Comparison of ENCODE assay signal across 29 mouse cellular contexts in the genomic region with DNA sequence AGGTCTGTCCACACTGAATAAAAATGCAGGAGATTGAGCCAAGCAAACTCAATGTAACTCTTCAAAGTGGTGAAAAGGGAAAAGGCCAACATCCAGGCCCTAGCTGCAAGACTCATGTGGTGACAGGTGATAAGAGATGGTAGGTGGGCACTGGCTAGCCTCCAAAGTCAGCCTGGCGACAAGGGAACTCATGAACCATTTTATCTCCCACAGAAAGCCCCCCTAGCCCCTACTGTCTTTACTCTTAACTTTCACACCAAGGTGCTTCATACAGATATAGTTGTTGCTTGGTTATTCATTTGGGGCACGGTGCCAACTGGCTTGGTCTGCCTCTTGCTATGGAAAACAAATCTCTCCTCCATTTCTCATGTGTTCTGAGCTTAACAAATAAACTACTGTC.
DNase-seq lines count a peak whose midpoint lies in the region; ATAC-seq and TF ChIP-seq lines count a peak whose summit lies in the region.
"Had no signal": no experiment of that assay in that cellular context is flagged by ENCODE, and none has a peak within 500 bp of the region (broad histone marks: within the 10 kb centered on the region; RNA-seq: fewer than 3 reads in every experiment).

No protein-coding gene starts in this region.

- no peak for TF ChIP-seq POLR2A in heart, adult 2 months (IDR thresholded peaks at IDR 0.05; ENCODE audit: insufficient read depth, low read depth, low read length)

- no peaks in the 10 kb centered on the region for H3K79me2 ChIP-seq in heart, adult 2 months (replicated peaks; ENCODE audit: control insufficient read depth, insufficient read depth, low read length)

- TF ChIP-seq EP300 in heart, adult 2 months (IDR thresholded peaks at IDR 0.05; ENCODE audit: insufficient read depth, low read depth, low read length) = no peak
- 0 out of 2 replicates have a peak, but pooled peaks have one; percentile 38 for TF ChIP-seq EP300 in heart, postnatal 0 days (IDR thresholded peaks at IDR 0.05; ENCODE audit: low read depth)

- TF ChIP-seq CTCF in heart, adult 2 months (IDR thresholded peaks at IDR 0.05) = no peak
- no peak for TF ChIP-seq CTCF in heart, postnatal 0 days (IDR thresholded peaks at IDR 0.05; ENCODE audit: low read depth)

- no peak overlapping the region for H3K9ac ChIP-seq in heart, embryonic 12.5 days
- H3K9ac ChIP-seq in heart, adult 2 months (ENCODE audit: low read depth, low read length) = no peak overlapping the region
- no peak overlapping the region for H3K9ac ChIP-seq in heart, postnatal 0 days (replicated peaks; ENCODE audit: low read depth, low read length)
- H3K9ac ChIP-seq: forebrain, embryonic 13.5 days; limb, embryonic 13.5 days; liver, embryonic 12.5 days; midbrain, embryonic 12.5 days; neural tube, embryonic 13.5 days had no signal

- H3K27me3 ChIP-seq in heart, embryonic 12.5 days (replicated peaks) = 0 out of 2 replicates have a peak, but pooled peaks cover 3% of the 10 kb centered on the region
- no peaks in the 10 kb centered on the region for H3K27me3 ChIP-seq in heart, adult 2 months (ENCODE audit: control insufficient read depth, insufficient read depth, low read length)
- H3K27me3 ChIP-seq in heart, postnatal 0 days (ENCODE audit: control insufficient read depth, insufficient read depth, low read length) = no peaks in the 10 kb centered on the region
- H3K27me3 ChIP-seq: forebrain, embryonic 13.5 days; limb, embryonic 13.5 days; liver, embryonic 12.5 days; midbrain, embryonic 12.5 days; neural tube, embryonic 13.5 days; Patski had no signal

- intact Hi-C loops in heart, adult 2 months (cut with DNase I) = no loop called here
- intact Hi-C loops in heart, postnatal 25 days (cut with DNase I) = no loop called here

- H3K4me1 ChIP-seq in heart, embryonic 12.5 days (replicated peaks) = peaks cover 25% of the 10 kb centered on the region
- no peaks in the 10 kb centered on the region for H3K4me1 ChIP-seq in heart, adult 2 months (ENCODE audit: control insufficient read depth, insufficient read depth, low read length)
- H3K4me1 ChIP-seq in heart, postnatal 0 days (ENCODE audit: control insufficient read depth, insufficient read depth) = peaks cover 5% of the 10 kb centered on the region; the same call in 1 of the 2 replicates
- H3K4me1 ChIP-seq: forebrain, embryonic 13.5 days; hindbrain, embryonic 10.5 days; limb, embryonic 13.5 days; liver, embryonic 12.5 days; midbrain, embryonic 12.5 days; neural tube, embryonic 13.5 days had no signal

- H3K27ac ChIP-seq in heart, embryonic 12.5 days (ENCODE audit: poor library complexity, severe bottlenecking) = peak overlapping the region; percentile 50; the same call in 1 of the 2 replicates
- H3K27ac ChIP-seq in heart, adult 2 months = no peak overlapping the region
- no peak overlapping the region; the same call in 1 of the 2 replicates for H3K27ac ChIP-seq in heart, postnatal 0 days (ENCODE audit: low read depth)
- H3K27ac ChIP-seq: forebrain, embryonic 13.5 days; hindbrain, embryonic 10.5 days; kidney, postnatal 0 days; limb, embryonic 13.5 days; liver, embryonic 12.5 days; macrophage; midbrain, embryonic 12.5 days; neural tube, embryonic 13.5 days had no signal

- no peak for DNase-seq in heart, adult 2 months
- DNase-seq in heart, postnatal 0 days (ENCODE audit: low spot score) = peak; percentile 14
- no peak for DNase-seq in heart, postnatal 25 days (ENCODE audit: low spot score)
- DNase-seq in spleen, adult 12 weeks (ENCODE audit: low spot score) = peak; percentile 26
- DNase-seq in spleen, adult 18-20 months = no peak
- DNase-seq in yolk sac, embryonic 10.5 days (ENCODE audit: low spot score) = no peak
- DNase-seq: adrenal gland, postnatal 14 days; cerebellum, adult 11 months; cerebellum, adult 9-11 months; gastrocnemius, postnatal 10 days; kidney, adult 2 months; kidney, postnatal 4 days; lung, adult 18-20 months; right cerebral cortex, postnatal 4 days; thymus, postnatal 14 days had no signal

- 0 out of 2 replicates have a peak, but pooled peaks have one; percentile 57 for ATAC-seq in heart, embryonic 12.5 days (ENCODE audit: insufficient number of reproducible peaks, low FRiP score)
- ATAC-seq in heart, postnatal 0 days (ENCODE audit: insufficient read depth, low read depth) = peak; percentile 47; the same call in 1 of the 2 replicates
- peak; percentile 94 for ATAC-seq in megakaryocyte progenitor cell, adult 5-6 weeks (replicated peaks; ENCODE audit: poor library complexity)
- ATAC-seq: forebrain, embryonic 13.5 days; hindbrain, embryonic 16.5 days; liver, embryonic 12.5 days; lung, postnatal 0 days; Patski had no signal

- H3K4me3 ChIP-seq in heart, embryonic 12.5 days = no peak overlapping the region
- no peak overlapping the region for H3K4me3 ChIP-seq in heart, adult 2 months
- H3K4me3 ChIP-seq in heart, postnatal 0 days (ENCODE audit: low read depth, low read length) = no peak overlapping the region
- H3K4me3 ChIP-seq: forebrain, embryonic 13.5 days; hindbrain, embryonic 10.5 days; limb, embryonic 13.5 days; liver, embryonic 12.5 days; midbrain, embryonic 12.5 days; neural tube, embryonic 13.5 days had no signal

- no peaks in the 10 kb centered on the region for H3K9me3 ChIP-seq in heart, embryonic 12.5 days (replicated peaks)
- H3K9me3 ChIP-seq in heart, postnatal 0 days (replicated peaks; ENCODE audit: control insufficient read depth, low read length) = no peaks in the 10 kb centered on the region
- H3K9me3 ChIP-seq: forebrain, embryonic 13.5 days; G1E; hindbrain, embryonic 10.5 days; limb, embryonic 13.5 days; liver, embryonic 12.5 days; midbrain, embryonic 12.5 days; neural tube, embryonic 13.5 days had no signal

- no peaks in the 10 kb centered on the region for H3K36me3 ChIP-seq in heart, embryonic 12.5 days
- no peaks in the 10 kb centered on the region for H3K36me3 ChIP-seq in heart, adult 2 months (ENCODE audit: control insufficient read depth, insufficient read depth, low read length)
- H3K36me3 ChIP-seq in heart, postnatal 0 days (replicated peaks; ENCODE audit: control insufficient read depth, insufficient read depth, low read length) = no peaks in the 10 kb centered on the region
- H3K36me3 ChIP-seq: G1E; hindbrain, embryonic 10.5 days; limb, embryonic 13.5 days; liver, embryonic 12.5 days; midbrain, embryonic 12.5 days; neural tube, embryonic 13.5 days had no signal

- 0 out of 2 replicates have a peak overlapping the region, but pooled peaks have one; percentile 8 for H3K4me2 ChIP-seq in heart, embryonic 12.5 days
- H3K4me2 ChIP-seq in heart, postnatal 0 days (ENCODE audit: low read depth, low read length) = no peak overlapping the region
- H3K4me2 ChIP-seq: forebrain, embryonic 13.5 days; limb, embryonic 13.5 days; liver, embryonic 12.5 days; midbrain, embryonic 12.5 days; neural tube, embryonic 13.5 days had no signal

- 29% methylated on average over 2 of the region's 2 CpGs for WGBS in heart, embryonic 12.5 days
- 37% methylated on average over 2 of the region's 2 CpGs for WGBS in heart, adult 2 months
- 30% methylated on average over 2 of the region's 2 CpGs for WGBS in heart, postnatal 0 days

Comparison
In these comparisons a context has a peak if more than half of its experiments do, and no peak if none do; other contexts are left out.
1. DNase-seq: peak in heart, postnatal 0 days (single experiment) and spleen, adult 12 weeks (single experiment); none in heart, adult 2 months (0 of 2), heart, postnatal 25 days (single experiment), spleen, adult 18-20 months (0 of 2) and yolk sac, embryonic 10.5 days (single experiment).
2. Peak in every context shown above with its lines, with median percentiles within 50 percentile points of each other: ATAC-seq.